Mouse (Mus musculus) myocyte (in vitro differentiated cells): ENCODE data around the gene Arhgap10. TPM values are rescaled to one million over a fixed set of nuclear protein-coding genes. Genes with fewer than 3 reads are reported as not detected.

Experiments
- H3K27me3 ChIP-seq: one replicate; pipeline ENCODE4 v1.6.1; 2011; ENCODE audit not compliant: control insufficient read depth, insufficient read depth, insufficient read length
- H3K36me3 ChIP-seq: one replicate; pipeline ENCODE4 v1.6.1; 2011; ENCODE audit not compliant: control insufficient read depth, insufficient read depth
- H3K4me2 ChIP-seq: one replicate; pipeline ENCODE4 v1.6.1; 2011; ENCODE audit warnings: low read depth, control low read depth
- H3K4me3 ChIP-seq: one replicate; pipeline ENCODE4 v1.5.1; 2011; ENCODE audit warnings: mild to moderate bottlenecking, control low read depth, moderate library complexity
- H3K79me2 ChIP-seq: one replicate; pipeline ENCODE4 v1.6.1; 2011; ENCODE audit not compliant: control insufficient read depth, insufficient read depth
- H3ac ChIP-seq: one replicate; pipeline ENCODE4 v1.6.1; 2011; ENCODE audit not compliant: control insufficient read depth, insufficient read length
- CEBPB ChIP-seq: IDR thresholded peaks from 2 replicates; pipeline ENCODE4 v1.6.1; 2011; ENCODE audit warnings: mild to moderate bottlenecking, moderate library complexity; ENCODE audit not compliant: poor library complexity, insufficient read depth, severe bottlenecking
- E2F4 ChIP-seq: IDR thresholded peaks from one replicate; pipeline ENCODE4 v1.6.1; 2011; ENCODE audit warnings: mild to moderate bottlenecking, control low read depth, moderate library complexity; ENCODE audit not compliant: insufficient read depth
- MAX ChIP-seq: IDR thresholded peaks from one replicate; pipeline ENCODE4 v1.6.1; 2011; ENCODE audit warnings: low read depth, mild to moderate bottlenecking, control low read depth
- MYOD1 ChIP-seq, 3 experiments: IDR thresholded peaks; one replicate each; pipeline ENCODE4 v1.6.1; 2011; ENCODE audit warnings: control low read depth in 2 of 3, low read depth in 2 of 3, mild to moderate bottlenecking in 2 of 3, moderate library complexity in 1 of 3; ENCODE audit not compliant: insufficient read length in 2 of 3, control insufficient read depth in 1 of 3
- MYOG ChIP-seq, 3 experiments: IDR thresholded peaks; one replicate each; pipeline ENCODE4 v1.6.1; 2011; ENCODE audit warnings: control low read depth in 2 of 3, low read depth in 2 of 3, mild to moderate bottlenecking in 2 of 3; ENCODE audit not compliant: insufficient read length in 2 of 3, control insufficient read depth in 1 of 3, insufficient read depth in 1 of 3
- POLR2A ChIP-seq: IDR thresholded peaks from one replicate; pipeline ENCODE4 v1.6.1; 2011; ENCODE audit warnings: low read depth, mild to moderate bottlenecking, control low read depth, moderate library complexity; ENCODE audit not compliant: insufficient read length
- POLR2AphosphoS2 ChIP-seq: IDR thresholded peaks from one replicate; pipeline ENCODE4 v1.6.1; 2011; ENCODE audit warnings: low read depth, control low read depth; ENCODE audit not compliant: insufficient read length
- REST ChIP-seq: IDR thresholded peaks from one replicate; pipeline ENCODE4 v1.6.1; 2011; ENCODE audit warnings: mild to moderate bottlenecking, control low read depth, moderate library complexity; ENCODE audit not compliant: insufficient read depth, insufficient read length
- SRF ChIP-seq: IDR thresholded peaks from one replicate; pipeline ENCODE4 v1.6.1; 2011; ENCODE audit warnings: low read depth; ENCODE audit not compliant: control insufficient read depth, insufficient read length
- TCF12 ChIP-seq: IDR thresholded peaks from one replicate; pipeline ENCODE4 v1.6.1; 2011; ENCODE audit warnings: mild to moderate bottlenecking, control low read depth; ENCODE audit not compliant: poor library complexity, insufficient read depth, severe bottlenecking
- TCF3 ChIP-seq: IDR thresholded peaks from one replicate; pipeline ENCODE4 v1.6.1; 2011; ENCODE audit warnings: low read depth, control low read depth; ENCODE audit not compliant: insufficient read length
- USF1 ChIP-seq: IDR thresholded peaks from one replicate; pipeline ENCODE4 v1.6.1; 2011; ENCODE audit warnings: low read depth, mild to moderate bottlenecking, control low read depth, moderate library complexity
- polyA plus RNA-seq: library from polyadenylated mRNA; unstranded; fragments of >200 nt; fragmentation: generic; extraction: Trizol; gene quantifications from one replicate; pipeline ENCODE4 v1.2.1, GENCODE M21; 2012; ENCODE audit warnings: missing spikeins

Arhgap10 gene
- polyA plus RNA-seq, 1 experiment = 18.1 TPM

GRCm38 (mm10) chr8:77354189-77354588, 163.6 kb downstream of the Arhgap10 start:
- Histone ChIP-seq H3K27me3 (no peaks in the 10 kb centered on the region), H3K4me2 (no peak overlapping the region), H3ac (no peak overlapping the region), H3K36me3 (peaks cover 4% of the 10 kb centered on the region), H3K4me3 (no peak overlapping the region), H3K79me2 (no peaks in the 10 kb centered on the region)
- TF ChIP-seq USF1 (no peak), CEBPB (no peak), REST (no peak), E2F4 (no peak), MAX (no peak), POLR2A (no peak), TCF12 (no peak), SRF (no peak), TCF3 (no peak), MYOD1 (IDR thresholded peaks at IDR 0.05; ENCODE audit: control insufficient read depth in 1 of 3, insufficient read length in 2 of 3, low read depth in 2 of 3) (no peak), POLR2AphosphoS2 (no peak)

DNA sequence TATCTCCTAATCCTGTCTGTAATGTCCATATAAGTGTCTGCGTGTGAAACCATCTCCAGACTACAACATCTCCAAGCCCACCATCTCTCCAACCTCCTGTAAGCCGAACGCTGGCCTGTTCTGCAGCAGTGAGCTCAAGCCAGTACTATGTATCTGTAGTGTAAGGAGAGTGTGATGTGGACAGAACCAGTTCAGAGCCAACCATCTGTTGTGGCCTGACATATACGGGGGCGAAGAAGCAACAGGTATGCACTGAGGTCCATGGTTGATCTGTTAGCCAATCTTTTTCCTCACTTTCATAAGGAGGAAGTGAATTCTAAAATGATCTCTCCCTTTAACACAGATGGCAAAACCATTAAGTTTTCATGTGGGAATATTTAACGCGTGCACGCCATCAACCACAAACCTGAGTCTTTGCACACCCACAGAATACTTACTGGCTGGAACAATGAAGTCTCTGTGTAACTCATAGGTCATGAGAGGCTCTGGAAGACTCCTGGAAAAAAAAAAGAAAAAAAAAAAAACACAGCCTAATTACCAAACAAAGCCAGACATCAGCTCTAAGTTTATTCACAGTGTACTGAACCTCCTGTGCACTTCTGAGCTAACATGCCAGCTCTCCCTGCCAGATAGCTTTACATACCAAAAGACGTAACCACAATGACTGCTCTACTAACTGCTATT, 166.4 kb downstream of the Arhgap10 start:
- Histone ChIP-seq H3K4me3 (no peak overlapping the region), H3K4me2 (peak overlapping the region; percentile 3), H3K36me3 (peaks cover 4% of the 10 kb centered on the region), H3K79me2 (no peaks in the 10 kb centered on the region), H3K27me3 (no peaks in the 10 kb centered on the region), H3ac (no peak overlapping the region)
- TF ChIP-seq MYOD1 (IDR thresholded peaks at IDR 0.05; ENCODE audit: control insufficient read depth in 1 of 3, insufficient read length in 2 of 3, low read depth in 2 of 3) (peak in 1 of 3 experiments; percentile 41), CEBPB (no peak)

- no peak overlapping the region for H3K4me2 ChIP-seq
- TF ChIP-seq MYOG (IDR thresholded peaks at IDR 0.05; ENCODE audit: control insufficient read depth in 1 of 3, insufficient read depth in 1 of 3, insufficient read length in 2 of 3, low read depth in 2 of 3) = no peak
- no peak for TF ChIP-seq MAX
- TF ChIP-seq TCF3 = no peak
- TF ChIP-seq TCF12 = no peak
- no peak for TF ChIP-seq USF1
- TF ChIP-seq SRF = no peak
- no peak for TF ChIP-seq CEBPB
- TF ChIP-seq POLR2A = no peak
- no peak for TF ChIP-seq MYOD1 (IDR thresholded peaks at IDR 0.05; ENCODE audit: control insufficient read depth in 1 of 3, insufficient read length in 2 of 3, low read depth in 2 of 3)
- TF ChIP-seq REST = no peak
- no peak for TF ChIP-seq E2F4
- no peak for TF ChIP-seq POLR2AphosphoS2
- H3K27me3 ChIP-seq = no peaks in the 10 kb centered on the region
- no peaks in the 10 kb centered on the region for H3K79me2 ChIP-seq
- no peak overlapping the region for H3K4me3 ChIP-seq
- no peak overlapping the region for H3ac ChIP-seq
- peaks cover 4% of the 10 kb centered on the region for H3K36me3 ChIP-seq
Observed at GRCm38 (mm10) chr8:77350121-77350777, 167.5 kb downstream of the Arhgap10 start.

DNA sequence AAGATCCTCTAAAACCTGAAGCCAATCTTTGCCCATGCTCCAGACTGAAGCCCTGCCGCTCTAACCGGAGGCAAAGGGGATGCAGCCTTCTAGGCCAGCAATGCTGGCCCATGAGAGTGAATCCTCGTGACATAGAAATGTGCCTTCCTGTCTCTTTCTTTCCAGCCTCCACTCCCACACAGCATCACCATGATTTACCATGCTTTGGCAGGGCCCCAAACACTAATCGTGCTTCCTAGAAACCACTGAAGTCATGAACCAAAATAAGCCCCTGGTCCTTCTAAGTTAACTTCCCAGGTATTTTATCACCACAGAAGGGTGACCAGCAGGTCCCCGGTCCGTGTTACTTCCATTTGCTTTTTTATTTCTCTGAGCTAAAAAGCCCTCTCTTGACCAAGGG, 173.8 kb downstream of the Arhgap10 start:
- Histone ChIP-seq H3K36me3 (peaks cover 4% of the 10 kb centered on the region), H3K4me2 (no peak overlapping the region), H3K4me3 (no peak overlapping the region), H3K27me3 (no peaks in the 10 kb centered on the region), H3ac (no peak overlapping the region), H3K79me2 (no peaks in the 10 kb centered on the region)
- TF ChIP-seq MYOD1 (IDR thresholded peaks at IDR 0.05; ENCODE audit: control insufficient read depth in 1 of 3, insufficient read length in 2 of 3, low read depth in 2 of 3) (no peak), E2F4 (no peak)

DNA sequence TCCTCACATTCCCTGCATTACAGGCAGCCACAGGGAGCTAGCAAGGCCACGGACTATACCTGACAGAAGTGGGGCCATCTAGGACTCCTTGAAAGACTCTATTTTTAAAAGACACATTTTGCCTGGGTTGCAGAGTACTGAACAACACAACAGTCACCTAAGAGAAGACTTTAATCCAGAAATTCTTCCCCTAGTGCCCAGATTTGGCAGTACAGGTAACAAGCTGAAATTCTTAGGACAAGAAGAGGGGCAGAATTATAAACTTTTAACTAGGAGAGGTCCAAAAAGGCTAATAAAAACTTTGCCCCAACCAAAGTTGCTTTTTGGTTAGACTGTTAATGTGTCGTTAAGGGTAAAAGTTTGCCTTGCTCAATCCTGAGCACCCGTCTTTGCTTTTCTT, 174.4 kb downstream of the Arhgap10 start:
- no peaks in the 10 kb centered on the region for H3K79me2 ChIP-seq
- peaks cover 4% of the 10 kb centered on the region for H3K36me3 ChIP-seq
- no peak overlapping the region for H3ac ChIP-seq
- TF ChIP-seq POLR2A (no peak), TCF3 (no peak), REST (no peak), MYOG (IDR thresholded peaks at IDR 0.05; ENCODE audit: control insufficient read depth in 1 of 3, insufficient read depth in 1 of 3, insufficient read length in 2 of 3, low read depth in 2 of 3) (no peak), POLR2AphosphoS2 (no peak), TCF12 (no peak), SRF (no peak), CEBPB (no peak), MAX (no peak), USF1 (no peak), E2F4 (no peak), MYOD1 (IDR thresholded peaks at IDR 0.05; ENCODE audit: control insufficient read depth in 1 of 3, insufficient read length in 2 of 3, low read depth in 2 of 3) (no peak)
- no peak overlapping the region for H3K4me2 ChIP-seq
- H3K4me3 ChIP-seq = no peak overlapping the region
- H3K27me3 ChIP-seq = no peaks in the 10 kb centered on the region
